Mouse (Mus musculus): ENCODE results near the gene Pwp2.
"Not testable (repeated sequence)": the region's sequence is repeated elsewhere in the genome, so short reads cannot be mapped to it uniquely, and the experiment has no call there.

The Pwp2 gene

GRCm38 (mm10) chr10:78140251-78140600, 44.7 kb downstream of the Pwp2 start:
- no peak for DNase-seq (ENCODE audit: low spot score in 2 of 2)

GRCm38 (mm10) chr10:78139572-78140250, 45.2 kb downstream of the Pwp2 start:
- DNase-seq (ENCODE audit: low spot score in 2 of 2): no peak

DNA sequence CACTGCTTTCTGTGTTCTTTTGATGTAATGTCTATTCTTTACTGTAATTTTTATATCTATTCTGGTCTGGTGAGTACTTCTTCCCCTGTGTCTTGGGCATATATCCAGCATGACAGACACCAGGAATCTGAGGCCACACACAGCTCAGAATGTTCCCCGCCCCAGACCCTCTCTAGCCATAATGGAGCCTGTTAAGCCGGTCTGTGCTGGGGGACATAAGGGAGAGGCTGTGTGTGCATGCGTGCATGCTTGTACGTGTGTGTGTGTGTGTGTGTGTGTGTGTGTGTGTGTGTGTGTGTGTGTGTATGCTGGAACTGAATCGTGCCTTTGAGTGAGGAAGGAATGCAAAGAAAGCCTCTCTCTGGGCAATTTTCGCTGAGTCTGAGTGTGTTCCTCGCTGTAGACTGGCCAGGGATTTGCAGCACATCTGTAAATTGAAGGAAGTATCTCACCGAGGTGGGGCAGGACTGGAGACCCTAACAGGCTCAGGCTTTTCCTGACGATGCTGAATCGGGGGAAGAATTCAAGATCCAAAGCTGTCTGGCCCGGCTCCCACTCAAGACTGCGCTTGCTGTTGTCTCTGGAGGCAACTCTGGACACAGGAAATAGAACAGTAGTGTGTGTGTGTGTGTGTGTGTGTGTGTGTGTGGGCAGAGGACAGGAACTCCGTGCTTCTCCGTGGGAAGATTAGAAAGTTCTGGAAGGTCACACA, 46.0 kb downstream of the Pwp2 start:
- peak; percentile 76 to 82 for DNase-seq (ENCODE audit: low spot score in 2 of 2)

DNA sequence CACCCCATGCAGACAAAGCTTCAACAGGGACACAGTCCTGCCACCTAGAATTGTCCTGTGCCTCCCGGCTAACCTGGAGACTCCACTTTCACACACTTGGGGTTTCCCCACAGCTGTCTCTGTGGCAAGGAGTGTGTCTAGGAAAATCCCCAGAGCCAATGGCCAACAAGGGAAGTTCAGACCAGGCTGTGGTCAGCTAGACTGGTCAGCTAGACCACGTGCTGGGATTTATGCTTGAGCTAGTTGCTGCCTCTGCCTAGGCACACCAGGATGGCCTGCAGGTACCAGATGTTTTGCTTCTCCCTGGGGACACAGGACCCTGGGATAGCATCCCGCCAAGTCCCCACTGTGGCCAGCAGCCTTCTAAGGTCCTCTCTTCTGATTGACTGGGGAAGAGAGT, 47.8 kb downstream of the Pwp2 start:
- no peak for DNase-seq (ENCODE audit: low spot score in 2 of 2)

DNA sequence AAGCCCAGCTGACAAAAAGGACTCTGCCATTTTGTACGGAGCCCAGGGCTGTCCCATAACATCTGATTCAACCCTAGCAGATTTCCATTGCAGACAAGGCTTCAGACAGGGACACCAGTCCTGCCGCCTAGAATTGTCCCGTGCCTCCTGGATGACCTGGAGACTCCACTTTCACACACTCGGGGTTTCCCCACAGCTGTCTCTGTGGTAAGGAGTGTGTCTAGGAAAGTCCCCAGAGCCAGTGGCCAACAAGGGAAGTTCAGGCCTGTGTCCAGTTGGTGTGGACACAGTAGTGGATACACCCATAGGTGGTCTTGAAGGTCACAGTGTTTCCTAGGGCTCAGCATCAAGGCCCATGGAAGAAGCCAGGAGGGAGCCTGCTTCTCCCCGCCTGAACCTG, 49.0 kb downstream of the Pwp2 start:
- DNase-seq (ENCODE audit: low spot score in 2 of 2): no peak

DNA sequence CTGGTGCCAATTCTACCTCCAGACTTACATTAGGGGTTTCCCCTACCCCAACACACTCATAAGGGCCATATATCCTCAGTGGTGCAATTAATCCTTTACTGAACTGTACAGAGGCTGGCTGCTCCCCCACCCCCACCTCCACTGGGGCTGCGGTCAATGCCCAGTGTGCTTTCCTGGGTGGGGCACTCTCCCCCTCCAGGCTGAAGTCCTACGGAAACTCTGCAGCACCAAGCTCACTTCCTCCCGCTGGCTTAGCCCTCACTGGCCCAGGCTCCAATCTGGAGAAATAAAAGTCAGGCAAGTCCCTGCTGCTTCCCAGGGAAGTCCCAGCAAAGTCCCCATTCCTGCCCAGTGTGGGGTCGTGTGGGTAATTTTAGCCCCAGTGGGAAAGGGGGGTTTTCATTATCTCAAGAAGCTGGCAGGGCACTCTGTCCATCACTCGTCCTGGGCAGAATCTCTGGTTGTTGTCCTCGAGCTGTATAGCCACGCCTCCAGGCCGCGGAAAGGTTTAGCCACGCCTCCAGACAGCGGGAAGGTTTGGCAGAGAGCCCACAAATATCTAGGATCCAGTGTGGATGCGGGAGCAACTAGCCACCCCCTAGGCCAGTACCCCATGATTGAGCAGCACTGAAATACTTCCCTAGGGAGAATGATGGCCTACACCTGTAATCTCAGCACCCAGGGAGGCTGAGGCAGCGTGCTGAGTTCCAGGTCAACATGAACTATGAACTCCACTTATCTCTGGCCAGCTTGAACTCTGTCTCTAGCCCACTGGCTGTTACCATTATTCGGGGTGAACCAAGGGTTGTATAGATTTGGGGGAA, 49.8 kb downstream of the Pwp2 start:
- peak; percentile 58 to 60 for DNase-seq (ENCODE audit: low spot score in 2 of 2)

- no peak for DNase-seq (ENCODE audit: low spot score in 2 of 2)
Measured at GRCm38 (mm10) chr10:78134400-78134799, 50.5 kb downstream of the Pwp2 start.

DNA sequence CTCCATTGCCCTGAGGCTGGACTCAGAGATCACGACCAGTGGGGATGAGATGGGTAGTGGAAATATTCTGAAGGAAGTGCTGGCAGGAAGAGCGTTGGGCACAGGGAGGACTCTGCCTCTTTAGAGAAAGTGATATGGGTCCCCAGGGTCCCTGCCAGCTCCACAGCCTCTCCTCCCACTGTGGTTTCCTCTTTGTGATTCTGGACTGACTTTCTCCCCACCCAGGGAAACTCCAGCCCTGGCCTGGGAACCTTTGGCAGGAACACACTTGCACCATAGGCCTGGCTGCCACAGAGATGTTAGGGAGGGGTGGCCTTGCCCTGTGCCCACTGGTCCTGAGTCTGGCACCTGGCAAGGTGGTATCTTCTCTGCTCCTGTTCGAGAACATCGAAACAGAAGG, 55.0 kb downstream of the Pwp2 start:
- DNase-seq (ENCODE audit: low spot score in 2 of 2): no peak

- peak in 1 of 2 experiments; percentile 56 for DNase-seq (ENCODE audit: low spot score in 2 of 2)
Measured at GRCm38 (mm10) chr10:78129423-78129822, 55.5 kb downstream of the Pwp2 start.

DNA sequence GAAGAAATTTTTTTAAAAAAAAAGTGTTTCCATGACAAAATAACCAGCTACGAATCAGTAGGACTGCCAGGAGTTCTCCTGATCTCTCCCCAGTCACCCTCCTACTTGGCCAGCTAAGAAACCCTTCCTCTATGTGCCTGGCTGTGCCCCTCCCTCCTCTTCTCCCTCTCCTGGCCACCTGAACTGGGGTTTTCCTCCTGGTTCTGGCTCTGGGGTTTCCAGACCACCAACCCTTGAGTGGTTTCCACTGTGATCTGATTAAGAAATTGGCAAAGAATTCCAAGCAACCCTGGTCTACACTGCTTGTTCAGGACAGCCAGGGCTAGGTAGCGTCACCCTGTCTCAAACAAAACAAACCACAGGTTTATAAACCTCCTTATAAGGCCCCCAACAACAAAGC, 56.3 kb downstream of the Pwp2 start:
- DNase-seq (ENCODE audit: low spot score in 2 of 2): no peak

DNA sequence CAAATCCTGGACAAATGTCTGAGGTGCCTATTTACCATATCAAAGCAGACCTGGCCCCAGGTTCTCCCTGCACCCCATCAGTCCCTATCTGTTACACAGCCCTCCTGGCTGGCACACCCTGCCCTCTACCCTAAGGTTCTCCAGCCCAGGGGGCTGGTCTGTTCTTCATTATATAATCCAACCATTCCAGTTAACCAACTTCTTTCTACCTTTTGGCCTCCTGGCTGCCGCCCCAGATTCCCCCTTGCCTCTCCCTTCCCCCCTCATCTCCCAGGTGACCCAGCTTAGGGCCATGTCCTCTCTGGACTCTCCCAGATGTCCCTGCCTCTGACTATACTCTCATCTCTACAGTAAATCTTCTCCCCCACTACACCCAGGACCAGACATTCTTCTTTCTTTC, 57.0 kb downstream of the Pwp2 start:
- no peak for DNase-seq (ENCODE audit: low spot score in 2 of 2)

DNA sequence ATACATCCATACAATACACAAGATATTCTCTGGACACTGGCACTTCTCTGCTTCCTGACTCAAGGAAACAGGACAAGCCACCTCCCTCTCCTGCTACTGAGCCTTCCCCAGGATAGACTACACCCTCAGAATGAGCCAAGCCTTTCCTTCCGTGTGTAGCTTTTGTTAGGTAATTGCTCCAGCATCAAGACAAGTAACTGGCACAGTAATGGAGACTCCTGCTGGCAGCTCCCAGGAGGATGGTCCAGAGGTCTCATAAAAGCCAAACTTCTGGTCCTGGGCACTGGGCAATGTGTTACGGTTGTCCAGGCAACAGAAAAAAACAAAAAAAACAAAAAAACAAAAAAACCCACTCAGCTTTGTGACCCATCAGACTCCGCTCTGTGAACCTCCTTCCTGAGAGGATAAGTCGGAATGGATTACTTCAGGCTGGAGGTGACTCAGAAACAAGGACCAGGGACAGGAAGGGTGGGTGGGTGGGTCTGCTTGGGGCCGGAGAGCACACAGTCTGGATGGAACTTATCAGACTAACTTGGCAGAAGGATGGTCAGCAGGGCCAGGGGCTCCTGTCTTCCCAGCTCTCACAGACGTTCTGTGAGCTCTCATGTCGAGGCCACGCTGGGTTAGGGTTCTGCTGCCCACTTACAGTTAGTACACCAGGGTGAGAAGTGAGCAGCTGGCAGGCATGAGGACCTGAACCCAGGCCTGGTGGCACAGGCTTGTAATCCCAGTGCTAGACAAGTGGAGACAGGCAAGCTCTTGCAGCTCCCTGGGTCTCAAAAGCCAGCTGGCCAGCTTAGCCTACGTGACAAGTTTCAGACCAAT, 57.7 kb downstream of the Pwp2 start:
- no peak for DNase-seq (ENCODE audit: low spot score in 2 of 2)

- DNase-seq (ENCODE audit: low spot score in 2 of 2): no peak
Measured at GRCm38 (mm10) chr10:78126311-78126710, 58.6 kb downstream of the Pwp2 start.

GRCm38 (mm10) chr10:78125061-78125460, 59.9 kb downstream of the Pwp2 start:
- not testable (repeated sequence) for DNase-seq (ENCODE audit: low spot score in 2 of 2)

GRCm38 (mm10) chr10:78124137-78124536, 60.8 kb downstream of the Pwp2 start:
- DNase-seq (ENCODE audit: low spot score in 2 of 2): peak in 1 of 2 experiments; percentile 60
